Mouse (Mus musculus): Measurements from ENCODE around the gene Ddx47.
A peak's percentile ranks its signal among the peaks of the same experiment; 100 is the strongest.

The Ddx47 gene

GRCm38 (mm10) chr6:135011048-135011733 is at the start of gene Ddx47:
Gene Ddx47 (plus strand): TSS chr6:135011612.
- peak; percentile 98 for DNase-seq (ENCODE audit: low spot score)

DNA sequence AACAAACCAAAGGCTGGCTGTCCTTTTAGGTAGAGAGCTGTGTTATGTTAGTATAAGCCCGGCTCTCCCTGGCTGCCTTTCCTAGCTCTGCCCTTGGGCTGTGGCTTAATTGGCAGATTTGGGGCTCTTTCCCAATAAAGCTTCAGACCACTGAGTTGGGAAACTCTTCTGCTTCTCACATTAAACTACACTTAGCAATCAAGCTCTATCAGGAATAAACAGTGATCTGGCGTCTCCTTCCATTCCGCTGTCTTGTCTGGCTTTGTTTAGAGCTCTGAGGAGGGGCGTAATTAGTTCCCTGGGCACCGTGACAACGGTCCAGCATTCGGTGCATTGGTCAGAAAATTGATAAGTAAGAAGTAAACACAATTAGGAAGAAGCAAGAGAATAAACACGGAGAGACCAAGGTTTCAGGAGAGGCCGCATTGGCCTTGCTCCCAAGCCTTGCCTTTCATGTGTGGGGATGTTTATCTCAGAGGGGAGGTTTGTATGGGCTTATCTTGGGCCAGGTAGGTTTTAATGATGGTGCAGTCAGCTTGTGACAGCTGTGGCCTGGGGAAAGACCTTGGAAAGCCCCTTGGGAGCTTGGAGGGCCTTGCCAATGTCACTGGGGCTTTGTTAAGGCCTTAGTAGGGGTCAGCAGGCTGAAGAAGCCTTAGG is 49.4 kb upstream of the Ddx47 start:
- no peak for DNase-seq (ENCODE audit: low spot score)

GRCm38 (mm10) chr6:134962518-134962893 is 48.9 kb upstream of the Ddx47 start:
- peak; percentile 41 for DNase-seq (ENCODE audit: low spot score)

DNA sequence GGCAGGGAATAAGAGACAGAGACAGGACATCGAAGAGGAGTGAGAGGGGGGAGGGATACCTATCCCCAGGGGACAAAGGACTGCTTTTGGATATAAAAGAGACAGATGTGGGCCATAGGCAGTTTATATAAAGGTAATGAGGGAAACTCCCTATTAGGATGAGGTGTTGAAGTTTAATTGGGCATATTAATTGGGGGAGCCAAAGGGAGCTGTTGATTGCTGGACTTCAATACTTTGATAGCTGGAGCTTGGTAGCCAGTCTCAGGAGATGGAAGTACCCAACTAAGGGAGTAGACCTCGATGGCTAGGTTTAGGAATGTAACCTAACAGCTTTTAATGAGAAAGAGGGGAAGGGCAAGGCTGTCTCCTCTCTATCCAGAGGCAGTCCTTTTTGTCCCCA is 47.5 kb upstream of the Ddx47 start:
- no peak for DNase-seq (ENCODE audit: low spot score)

DNA sequence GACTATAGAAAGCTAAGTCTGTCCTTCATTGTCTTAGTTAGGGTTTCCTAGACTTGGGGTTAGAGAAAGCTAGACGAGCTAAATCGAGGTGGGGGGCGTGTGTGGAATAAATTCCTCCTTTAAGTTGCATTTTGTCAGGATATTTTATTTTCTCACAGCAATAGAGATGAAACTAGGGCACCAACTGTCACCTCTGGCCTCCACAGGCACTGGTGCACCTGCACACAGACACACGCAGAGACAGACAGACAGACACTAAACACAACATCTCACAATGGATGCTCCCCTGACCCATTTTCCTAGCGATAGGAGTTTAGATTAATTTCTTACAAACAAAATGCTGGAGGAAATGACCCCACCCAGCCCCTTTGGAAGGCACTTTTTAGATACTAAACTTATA is 44.7 kb upstream of the Ddx47 start:
- no peak for DNase-seq (ENCODE audit: low spot score)

GRCm38 (mm10) chr6:134968326-134968725 is 43.1 kb upstream of the Ddx47 start:
- DNase-seq (ENCODE audit: low spot score) = no peak

GRCm38 (mm10) chr6:134969498-134969897 is 41.9 kb upstream of the Ddx47 start:
- no peak for DNase-seq (ENCODE audit: low spot score)

DNA sequence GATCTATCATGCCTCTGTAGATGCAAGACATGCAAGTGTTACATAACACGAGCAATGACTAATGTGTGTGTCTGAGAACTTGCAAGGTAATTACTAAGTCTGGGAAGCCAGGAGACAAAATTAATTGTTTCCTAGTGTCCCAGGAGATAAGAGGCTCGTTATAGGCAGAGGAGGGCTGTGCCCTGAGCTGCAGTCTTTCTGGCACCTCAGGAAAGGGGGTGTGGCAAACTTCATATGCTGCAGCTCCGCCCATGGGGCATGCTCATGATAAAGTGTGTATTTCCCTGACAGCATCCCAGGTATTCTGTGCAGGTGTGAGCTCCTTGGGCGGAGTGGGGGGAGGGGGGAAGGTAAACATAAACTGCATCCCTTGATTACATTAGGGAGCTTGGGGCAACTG is 39.3 kb upstream of the Ddx47 start:
- no peak for DNase-seq (ENCODE audit: low spot score)

DNA sequence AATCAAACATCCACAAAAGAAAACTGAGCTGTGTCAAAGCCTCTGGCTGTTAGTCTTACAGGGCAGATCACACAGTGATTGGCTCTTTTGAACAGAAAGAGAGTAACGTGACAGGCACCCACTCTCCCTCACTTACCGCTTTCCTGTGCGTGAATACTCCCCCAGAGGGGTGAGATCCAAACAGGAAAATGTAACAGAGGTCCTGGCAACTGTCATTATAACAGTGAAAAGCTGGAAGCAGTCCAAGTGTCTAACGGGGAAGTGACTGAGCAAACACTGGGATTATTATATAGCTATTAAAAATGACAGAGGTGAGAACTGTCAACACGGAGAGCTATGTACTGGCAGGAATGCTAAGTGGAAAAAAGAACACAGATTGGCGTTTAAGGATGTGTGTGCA is 34.8 kb upstream of the Ddx47 start:
- no peak for DNase-seq (ENCODE audit: low spot score)

GRCm38 (mm10) chr6:134981231-134982062 is 30.0 kb upstream of the Ddx47 start, which contains the start of gene Apold1:
Gene Apold1 (plus strand): TSS chr6:134981718.
- DNase-seq (ENCODE audit: low spot score) = peak; percentile 56

DNA sequence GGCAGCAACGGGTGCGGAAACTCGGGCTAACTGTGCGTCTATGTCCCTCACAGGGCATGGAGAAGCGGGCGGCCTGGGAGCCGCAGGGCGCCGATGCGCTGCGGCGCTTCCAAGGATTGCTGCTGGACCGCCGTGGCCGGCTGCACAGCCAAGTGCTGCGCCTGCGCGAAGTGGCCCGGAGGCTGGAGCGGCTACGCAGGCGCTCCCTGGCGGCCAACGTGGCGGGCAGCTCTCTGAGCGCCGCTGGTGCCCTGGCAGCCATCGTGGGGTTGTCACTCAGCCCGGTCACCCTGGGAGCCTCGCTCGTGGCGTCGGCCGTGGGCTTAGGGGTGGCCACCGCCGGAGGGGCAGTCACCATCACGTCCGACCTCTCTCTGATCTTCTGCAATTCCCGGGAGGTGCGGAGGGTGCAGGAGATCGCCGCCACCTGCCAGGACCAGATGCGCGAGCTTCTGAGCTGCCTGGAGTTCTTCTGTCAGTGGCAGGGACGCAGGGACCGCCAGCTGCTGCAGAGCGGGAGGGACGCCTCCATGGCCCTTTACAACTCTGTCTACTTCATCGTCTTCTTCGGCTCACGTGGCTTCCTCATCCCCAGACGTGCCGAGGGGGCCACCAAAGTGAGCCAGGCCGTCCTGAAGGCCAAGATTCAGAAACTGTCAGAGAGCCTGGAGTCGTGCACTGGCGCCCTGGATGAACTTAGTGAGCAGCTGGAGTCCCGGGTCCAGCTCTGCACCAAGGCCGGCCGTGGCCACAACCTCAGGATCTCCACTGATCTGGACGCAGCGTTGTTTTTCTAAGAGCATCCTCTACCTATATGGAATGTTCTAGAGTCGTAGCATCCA is 27.7 kb upstream of the Ddx47 start:
- DNase-seq (ENCODE audit: low spot score) = peak; percentile 95

GRCm38 (mm10) chr6:134984748-134985147 is 26.7 kb upstream of the Ddx47 start:
- DNase-seq (ENCODE audit: low spot score) = peak; percentile 66

DNA sequence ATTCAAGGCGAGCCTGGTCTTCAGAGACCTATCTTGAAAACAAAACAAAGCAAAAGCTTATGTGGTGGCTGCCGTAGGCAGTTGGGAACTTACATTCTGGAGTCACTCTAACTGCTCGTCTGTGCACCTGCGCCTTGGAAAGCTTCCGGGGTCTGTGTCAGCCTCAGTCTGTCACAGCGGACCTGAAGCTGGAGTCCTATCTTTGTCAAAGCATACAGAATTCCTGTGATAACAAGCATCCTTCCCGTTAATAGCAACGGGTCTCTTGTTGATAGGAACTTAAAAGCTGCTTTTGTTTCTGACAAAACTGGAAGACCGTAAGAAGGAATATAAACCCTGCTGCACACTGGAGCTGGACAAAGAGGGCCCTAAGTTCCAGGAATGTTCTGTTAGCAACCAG is 23.0 kb upstream of the Ddx47 start:
- no peak for DNase-seq (ENCODE audit: low spot score)

DNA sequence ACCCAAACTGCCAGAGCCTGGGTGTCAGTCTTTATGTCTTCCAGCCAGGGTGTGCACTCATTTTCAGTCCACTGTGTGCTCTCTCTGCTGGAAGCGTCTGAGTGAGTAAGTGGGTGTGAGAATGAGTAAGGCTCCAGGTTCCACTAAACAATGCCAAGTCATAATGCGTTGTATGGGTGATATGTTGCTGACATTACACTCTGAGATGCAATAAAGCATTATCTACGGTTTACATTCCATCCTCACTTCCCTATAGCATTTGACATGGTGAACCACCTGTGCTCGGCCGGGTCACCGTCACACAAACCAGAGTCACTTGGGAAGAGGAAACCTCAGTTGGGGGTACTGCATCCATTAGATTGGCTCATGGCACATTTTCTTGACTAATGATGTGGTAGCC is 20.7 kb upstream of the Ddx47 start:
- no peak for DNase-seq (ENCODE audit: low spot score)

DNA sequence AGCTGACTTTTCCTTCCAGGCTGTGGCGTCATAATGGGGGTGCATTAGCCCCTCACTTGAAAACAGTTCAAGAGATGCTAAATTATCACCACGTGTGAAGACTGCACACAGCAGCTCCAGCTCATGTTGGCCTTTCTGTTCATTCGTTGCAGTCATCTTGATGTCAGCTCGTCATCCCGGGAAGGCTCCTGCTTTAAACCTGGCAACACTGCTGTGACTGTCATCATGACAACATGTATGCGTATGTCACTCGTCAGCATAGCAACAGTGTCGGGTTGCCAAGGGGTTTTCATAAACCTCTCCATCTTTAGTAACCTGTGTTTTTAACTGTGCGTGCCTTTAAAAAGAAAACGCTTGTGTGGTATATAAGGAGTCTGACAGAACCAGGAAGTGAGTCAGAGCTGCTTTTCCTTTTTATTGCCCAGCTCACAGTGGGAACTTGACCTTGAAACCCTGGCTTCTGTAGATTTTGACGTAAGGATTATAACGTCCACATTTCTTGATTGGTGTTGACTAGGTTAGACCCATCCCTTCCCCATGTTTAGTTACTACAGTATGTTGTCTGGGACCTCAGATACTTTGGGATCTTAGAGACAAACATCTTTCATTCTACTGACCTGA is 17.3 kb upstream of the Ddx47 start:
- DNase-seq (ENCODE audit: low spot score) = no peak

DNA sequence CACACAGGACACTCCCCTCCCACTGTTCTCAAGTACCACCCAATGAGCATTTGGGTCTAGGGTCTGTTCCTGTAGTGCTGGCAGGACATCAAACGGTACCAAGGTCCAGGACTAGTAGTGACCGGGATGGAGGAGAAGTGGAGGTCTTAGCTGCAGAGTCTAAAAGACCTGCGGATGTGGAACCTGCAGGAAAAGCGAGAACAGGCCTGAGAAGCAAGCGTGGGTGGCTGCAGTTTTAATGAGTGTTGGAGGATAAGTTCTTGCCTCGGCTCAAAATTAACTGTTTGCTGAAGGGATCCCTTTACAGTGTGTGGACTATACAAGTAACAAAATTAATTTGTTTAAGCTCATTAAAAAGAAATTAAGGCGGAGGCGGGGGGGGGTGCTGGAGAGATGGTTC is 16.4 kb upstream of the Ddx47 start:
- DNase-seq (ENCODE audit: low spot score) = no peak

- DNase-seq (ENCODE audit: low spot score) = no peak
These were observed 14.5 kb upstream of the Ddx47 start for GRCm38 (mm10) chr6:134996918-134997317.

DNA sequence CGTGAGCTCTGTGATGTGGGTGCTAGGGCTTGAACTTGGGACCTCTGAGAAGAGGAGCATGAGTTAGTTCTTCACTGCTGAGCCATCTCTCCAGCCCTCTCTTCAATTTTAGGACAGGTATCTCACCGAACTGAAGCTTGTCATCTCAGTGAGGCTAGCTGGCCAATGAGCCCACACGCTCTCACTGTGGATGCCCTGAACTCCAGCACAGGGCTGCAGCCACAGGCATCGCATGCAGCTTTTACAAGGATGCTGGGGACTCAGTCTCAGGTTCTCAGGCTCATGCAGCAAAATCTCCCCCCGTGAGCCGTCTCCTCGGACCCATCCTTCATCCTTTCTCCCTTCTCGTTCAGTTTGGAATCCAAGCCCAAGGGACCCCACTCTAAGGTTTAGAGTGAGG is 13.3 kb upstream of the Ddx47 start:
- no peak for DNase-seq (ENCODE audit: low spot score)

DNA sequence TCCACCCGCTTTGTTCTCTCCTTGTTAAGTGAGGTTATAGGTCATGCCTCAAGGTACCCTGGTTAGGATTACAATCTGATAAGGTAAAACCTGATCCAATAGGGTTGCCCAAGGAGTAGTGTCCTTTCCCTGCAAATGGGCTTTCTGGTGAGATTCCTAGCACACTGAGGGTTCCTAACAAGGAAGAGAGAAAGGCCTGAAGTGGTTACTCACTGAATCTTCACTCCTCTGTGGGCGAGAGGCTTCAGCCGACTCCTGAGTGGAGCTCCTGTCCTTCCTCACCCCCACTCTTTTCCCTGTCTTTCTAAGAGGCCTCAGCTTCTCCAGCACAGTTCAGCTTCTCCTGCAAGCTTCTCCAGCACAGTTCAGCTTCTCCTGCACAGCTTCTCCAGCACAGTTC is 12.6 kb upstream of the Ddx47 start:
- no peak for DNase-seq (ENCODE audit: low spot score)

GRCm38 (mm10) chr6:135000272-135000671 is 11.1 kb upstream of the Ddx47 start:
- DNase-seq (ENCODE audit: low spot score) = no peak

DNA sequence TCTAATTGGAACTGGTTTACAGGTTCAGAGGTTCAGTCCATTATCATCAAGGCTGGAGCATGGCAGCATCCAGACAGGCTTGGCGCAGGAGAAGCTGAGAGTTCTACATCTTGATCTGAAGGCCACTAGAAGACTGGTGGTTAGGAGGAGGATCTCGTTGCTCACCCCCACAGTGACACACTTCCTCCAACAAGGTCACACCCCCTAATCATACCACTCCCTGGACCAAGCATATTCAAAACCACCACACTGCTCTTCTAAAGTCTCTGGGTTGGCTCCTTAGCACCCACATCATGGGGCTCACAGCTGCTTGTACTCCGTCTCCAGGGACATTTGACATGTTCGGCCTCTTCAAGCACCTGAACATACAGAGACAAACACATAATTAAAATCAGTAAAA is 9.4 kb upstream of the Ddx47 start:
- DNase-seq (ENCODE audit: low spot score) = no peak

- DNase-seq (ENCODE audit: low spot score) = no peak
These were observed 5.0 kb upstream of the Ddx47 start for GRCm38 (mm10) chr6:135006372-135006771.

Measured in embryo, embryonic 10.5 days (tissue).